Mouse (Mus musculus) neural tube, embryonic 13.5 days (tissue): ENCODE measurements around the gene Acbd6. TPM values are rescaled to one million over a fixed set of nuclear protein-coding genes. Genes with fewer than 3 reads are reported as not detected.
A peak's percentile ranks its signal among the peaks of the same experiment; 100 is the strongest.

Experiments used
- ATAC-seq: fragments of 200-750 bp; cut with Nextera tagmentation; 2 replicates; pipeline ENCODE4 v1.8.0; 2017; ENCODE audit warnings: low read depth, mild to moderate bottlenecking, moderate TSS enrichment, moderate library complexity
- H3K27ac ChIP-seq: fragments of 300-500 bp; sonication (generic); replicated peaks from 2 replicates; pipeline ENCODE4 v1.5.1; 2015; ENCODE audit warnings: moderate library complexity, mild to moderate bottlenecking, inconsistent platforms
- H3K27me3 ChIP-seq: fragments of 300-500 bp; sonication (generic); 2 replicates; pipeline ENCODE4 v1.6.1; 2015; ENCODE audit warnings: mild to moderate bottlenecking, inconsistent platforms
- H3K36me3 ChIP-seq: fragments of 300-500 bp; sonication (generic); 2 replicates; pipeline ENCODE4 v1.6.1; 2015; ENCODE audit warnings: mild to moderate bottlenecking, inconsistent platforms
- H3K4me1 ChIP-seq: fragments of 300-500 bp; sonication (generic); replicated peaks from 2 replicates; pipeline ENCODE4 v1.6.1; 2015; ENCODE audit warnings: inconsistent platforms
- H3K4me2 ChIP-seq: fragments of 300-500 bp; sonication (generic); 2 replicates; pipeline ENCODE4 v1.6.1; 2015; ENCODE audit warnings: inconsistent platforms, mild to moderate bottlenecking, moderate library complexity
- H3K4me3 ChIP-seq: fragments of 300-500 bp; sonication (generic); 2 replicates; pipeline ENCODE4 v1.5.1; 2015; ENCODE audit warnings: mild to moderate bottlenecking, inconsistent platforms
- H3K9ac ChIP-seq: fragments of 300-500 bp; sonication (generic); 2 replicates; pipeline ENCODE4 v1.6.1; 2015; ENCODE audit warnings: moderate library complexity, mild to moderate bottlenecking, inconsistent platforms
- H3K9me3 ChIP-seq: fragments of 300-500 bp; sonication (generic); 2 replicates; pipeline ENCODE4 v1.6.1; 2016; ENCODE audit warnings: inconsistent platforms
- WGBS: fragments of 180-500 bp; shearing (Covaris S2); methylation state at CpG from one replicate; pipeline ENCODE4 v1.1.7; 2015; 5-methylcytosine and 5-hydroxymethylcytosine counted together
- polyA plus RNA-seq: library from polyadenylated mRNA; unstranded; fragments of >200 nt; fragmentation: Nextera tagmentation; extraction: Ambion mirVana; gene quantifications from 2 replicates; pipeline ENCODE4 v1.2.1, GENCODE M21; 2015

The Acbd6 gene
- polyA plus RNA-seq = 79.6 and 90.6 TPM in 2 replicates

DNA sequence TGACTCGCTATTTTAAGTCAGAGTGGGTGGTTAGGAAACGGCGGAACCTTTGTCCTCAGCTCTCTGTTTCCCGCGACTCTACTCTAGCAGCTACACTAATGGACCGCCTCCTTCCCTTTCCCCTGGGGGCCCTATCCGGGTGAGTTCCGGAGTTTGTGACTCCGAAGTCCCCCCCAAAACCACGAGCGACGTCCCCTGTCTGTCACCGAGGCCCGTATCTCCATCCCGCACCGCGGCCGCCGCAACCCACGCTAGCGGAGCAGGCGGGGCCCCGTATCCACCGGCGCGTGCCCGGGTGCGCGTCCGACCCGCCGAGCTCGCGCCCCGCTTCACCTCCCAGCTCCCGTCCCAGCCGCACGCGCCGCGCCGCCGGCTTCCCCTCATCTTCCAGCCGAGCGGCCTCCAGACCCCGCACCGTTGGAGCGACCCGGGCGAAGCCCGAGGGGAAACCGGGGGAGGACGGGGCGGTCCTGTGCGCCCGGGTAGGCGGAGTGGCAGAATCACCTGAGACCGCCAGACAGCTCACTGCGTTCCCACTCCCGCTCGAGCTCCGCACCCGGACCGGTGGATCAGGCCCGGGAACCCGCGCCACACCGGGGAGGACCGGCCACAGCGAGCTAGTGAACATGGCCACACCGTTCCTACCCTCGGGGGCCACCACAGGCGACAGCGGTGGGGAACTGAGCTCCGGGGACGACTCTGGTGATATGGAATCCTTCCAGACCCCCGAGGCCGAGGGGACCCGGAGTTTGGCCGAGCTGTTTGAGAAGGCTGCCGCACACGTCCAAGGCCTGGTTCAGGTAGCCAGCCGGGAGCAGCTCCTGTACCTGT lies at the start of gene Acbd6:
Acbd6 (plus strand) TSS at position 109 of the 831 bp plus-strand sequence.
- H3K36me3 ChIP-seq = no peaks in the 10 kb centered on the region
- H3K4me1 ChIP-seq = peaks cover 37% of the 10 kb centered on the region
- WGBS = under 1% methylated on average over 83 of the region's 83 CpGs
- peak within 1 kb of the TSS; percentile 95 for H3K4me3 ChIP-seq
- peak within 1 kb of the TSS; percentile 79 for H3K4me2 ChIP-seq
- peak within 1 kb of the TSS; percentile 83 for H3K27ac ChIP-seq
- peak; percentile 91 for ATAC-seq
- H3K9me3 ChIP-seq = peaks cover 2% of the 10 kb centered on the region; the same call in 1 of the 2 replicates
- peak within 1 kb of the TSS; percentile 93 for H3K9ac ChIP-seq
- H3K27me3 ChIP-seq = no peaks in the 10 kb centered on the region

- Histone ChIP-seq H3K27ac (no peak overlapping the region), H3K4me1 (peaks cover 4% of the 10 kb centered on the region; the same call in 1 of the 2 replicates), H3K9ac (no peak overlapping the region), H3K27me3 (no peaks in the 10 kb centered on the region), H3K9me3 (no peaks in the 10 kb centered on the region), H3K36me3 (no peaks in the 10 kb centered on the region), H3K4me2 (no peak overlapping the region), H3K4me3 (no peak overlapping the region)
- ATAC-seq = no peak
- WGBS = 73% methylated on average over 10 of the region's 10 CpGs
These were observed 47.7 kb upstream of the Acbd6 start for GRCm38 (mm10) chr1:155510263-155510662.

DNA sequence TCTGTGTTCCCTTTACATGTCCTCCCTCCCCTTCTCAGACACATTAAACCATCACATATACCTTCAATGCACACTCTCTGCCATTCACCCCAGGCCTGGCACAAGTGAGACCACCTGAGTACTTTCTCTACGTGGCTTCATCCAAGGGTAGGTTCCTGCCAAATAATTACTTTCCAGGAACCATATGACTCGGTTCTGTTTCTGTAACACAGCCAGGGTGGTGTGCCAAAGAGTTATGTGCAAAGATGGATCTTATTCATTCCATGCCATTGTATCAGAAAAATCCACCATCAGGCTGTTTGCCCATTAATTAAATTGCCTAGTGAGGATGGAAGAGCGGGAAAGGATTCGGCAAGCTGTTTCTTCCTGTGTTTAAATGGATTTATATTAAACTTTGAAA lies 42.1 kb upstream of the Acbd6 start:
- no peak overlapping the region for H3K9ac ChIP-seq
- peaks cover 13% of the 10 kb centered on the region; the same call in 1 of the 2 replicates for H3K9me3 ChIP-seq
- no peak overlapping the region for H3K27ac ChIP-seq
- 84% methylated on average over 4 of the region's 4 CpGs for whole genome bisulfite sequencing
- no peak overlapping the region for H3K4me2 ChIP-seq
- H3K4me3 ChIP-seq = no peak overlapping the region
- ATAC-seq = no peak
- no peaks in the 10 kb centered on the region for H3K36me3 ChIP-seq
- no peaks in the 10 kb centered on the region for H3K4me1 ChIP-seq
- no peaks in the 10 kb centered on the region for H3K27me3 ChIP-seq

GRCm38 (mm10) chr1:155516594-155516993 lies 41.3 kb upstream of the Acbd6 start:
- WGBS = 33% methylated on average over 7 of the region's 7 CpGs
- H3K4me2 ChIP-seq = no peak overlapping the region
- H3K36me3 ChIP-seq = no peaks in the 10 kb centered on the region
- no peak overlapping the region for H3K4me3 ChIP-seq
- no peaks in the 10 kb centered on the region for H3K4me1 ChIP-seq
- H3K27me3 ChIP-seq = no peaks in the 10 kb centered on the region
- no peak overlapping the region for H3K9ac ChIP-seq
- peak overlapping the region; percentile 46; the same call in 1 of the 2 replicates for H3K27ac ChIP-seq
- peaks cover 13% of the 10 kb centered on the region; the same call in 1 of the 2 replicates for H3K9me3 ChIP-seq
- no peak for ATAC-seq

DNA sequence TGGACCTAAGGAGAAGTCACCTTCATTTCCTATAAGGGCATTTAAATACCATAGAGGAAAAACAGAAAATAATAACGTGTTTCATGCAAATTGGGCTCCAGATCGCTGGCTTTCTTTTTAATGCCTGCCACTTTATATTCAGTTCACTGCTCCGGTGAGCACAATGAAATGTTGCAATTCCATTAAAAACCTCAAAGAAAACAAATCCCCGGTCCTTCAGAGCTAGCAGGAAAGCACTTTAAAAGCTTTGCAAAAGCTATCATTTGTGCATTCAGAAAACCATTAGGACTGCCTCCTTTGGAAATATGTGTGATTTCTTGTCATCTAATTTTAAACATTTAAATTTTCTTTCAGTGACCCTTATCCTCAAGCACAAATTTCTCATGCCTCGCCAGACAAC lies 40.9 kb upstream of the Acbd6 start:
- WGBS = 39% methylated on average over 5 of the region's 5 CpGs
- Histone ChIP-seq H3K4me1 (no peaks in the 10 kb centered on the region), H3K9me3 (peaks cover 13% of the 10 kb centered on the region; the same call in 1 of the 2 replicates), H3K4me2 (no peak overlapping the region), H3K27me3 (no peaks in the 10 kb centered on the region), H3K4me3 (no peak overlapping the region), H3K9ac (no peak overlapping the region), H3K36me3 (no peaks in the 10 kb centered on the region), H3K27ac (peak overlapping the region; percentile 56)
- ATAC-seq = no peak

- no peak for ATAC-seq
- H3K4me3 ChIP-seq = no peak overlapping the region
- H3K9me3 ChIP-seq = peaks cover 13% of the 10 kb centered on the region; the same call in 1 of the 2 replicates
- no peaks in the 10 kb centered on the region for H3K4me1 ChIP-seq
- H3K27ac ChIP-seq = no peak overlapping the region
- no peaks in the 10 kb centered on the region for H3K36me3 ChIP-seq
- H3K27me3 ChIP-seq = no peaks in the 10 kb centered on the region
- H3K9ac ChIP-seq = no peak overlapping the region
- 90% methylated on average over 4 of the region's 4 CpGs for WGBS
- H3K4me2 ChIP-seq = no peak overlapping the region
These were observed 37.6 kb upstream of the Acbd6 start for GRCm38 (mm10) chr1:155520285-155520684.

DNA sequence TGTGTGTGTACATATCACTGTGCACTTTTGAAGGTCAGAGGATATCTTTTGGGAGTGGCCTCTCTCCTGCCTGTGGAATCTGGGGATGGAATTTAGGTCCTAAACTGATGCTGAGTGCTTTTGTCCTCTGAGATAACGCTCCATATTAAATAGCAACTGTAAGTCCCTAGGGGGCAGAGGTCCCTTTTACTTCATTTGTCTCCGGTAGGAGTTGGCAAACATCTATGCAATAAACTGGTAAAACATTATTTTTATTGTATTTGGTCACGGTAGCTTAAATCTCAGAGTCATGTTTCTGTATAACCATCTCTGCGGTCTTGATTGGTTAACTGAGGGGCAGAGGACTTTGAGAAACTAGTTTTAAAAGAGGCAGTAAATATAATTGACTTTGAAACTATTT lies 35.4 kb upstream of the Acbd6 start:
- no peak overlapping the region for H3K9ac ChIP-seq
- H3K9me3 ChIP-seq = peaks cover 13% of the 10 kb centered on the region; the same call in 1 of the 2 replicates
- no peak overlapping the region for H3K4me3 ChIP-seq
- no peak overlapping the region for H3K27ac ChIP-seq
- ATAC-seq = no peak
- no peaks in the 10 kb centered on the region for H3K36me3 ChIP-seq
- WGBS = 75% methylated on average over 4 of the region's 4 CpGs
- peaks cover 5% of the 10 kb centered on the region for H3K4me1 ChIP-seq
- H3K27me3 ChIP-seq = peaks cover 11% of the 10 kb centered on the region; the same call in 1 of the 2 replicates
- H3K4me2 ChIP-seq = no peak overlapping the region

DNA sequence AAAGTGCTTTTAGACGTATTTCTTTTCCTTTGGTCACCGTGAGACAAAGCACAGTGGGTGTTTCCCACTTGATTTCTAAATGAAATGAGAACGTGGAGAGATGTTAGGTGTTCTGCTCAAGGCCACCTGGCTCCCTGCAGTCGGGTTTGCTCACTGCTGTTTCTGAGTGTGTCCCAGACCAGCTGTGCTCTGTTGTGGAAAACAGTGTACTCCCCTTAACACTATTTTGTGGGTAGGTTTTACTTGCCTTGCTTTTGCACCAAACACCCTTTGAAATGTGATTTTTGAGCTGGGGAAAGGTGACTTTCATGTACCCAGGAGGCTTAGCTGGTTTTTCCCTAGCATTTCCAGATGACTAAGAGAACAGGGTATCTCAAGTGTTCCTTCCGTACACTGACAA lies 31.7 kb upstream of the Acbd6 start:
- 58% methylated on average over 5 of the region's 5 CpGs for WGBS
- H3K9ac ChIP-seq = no peak overlapping the region

DNA sequence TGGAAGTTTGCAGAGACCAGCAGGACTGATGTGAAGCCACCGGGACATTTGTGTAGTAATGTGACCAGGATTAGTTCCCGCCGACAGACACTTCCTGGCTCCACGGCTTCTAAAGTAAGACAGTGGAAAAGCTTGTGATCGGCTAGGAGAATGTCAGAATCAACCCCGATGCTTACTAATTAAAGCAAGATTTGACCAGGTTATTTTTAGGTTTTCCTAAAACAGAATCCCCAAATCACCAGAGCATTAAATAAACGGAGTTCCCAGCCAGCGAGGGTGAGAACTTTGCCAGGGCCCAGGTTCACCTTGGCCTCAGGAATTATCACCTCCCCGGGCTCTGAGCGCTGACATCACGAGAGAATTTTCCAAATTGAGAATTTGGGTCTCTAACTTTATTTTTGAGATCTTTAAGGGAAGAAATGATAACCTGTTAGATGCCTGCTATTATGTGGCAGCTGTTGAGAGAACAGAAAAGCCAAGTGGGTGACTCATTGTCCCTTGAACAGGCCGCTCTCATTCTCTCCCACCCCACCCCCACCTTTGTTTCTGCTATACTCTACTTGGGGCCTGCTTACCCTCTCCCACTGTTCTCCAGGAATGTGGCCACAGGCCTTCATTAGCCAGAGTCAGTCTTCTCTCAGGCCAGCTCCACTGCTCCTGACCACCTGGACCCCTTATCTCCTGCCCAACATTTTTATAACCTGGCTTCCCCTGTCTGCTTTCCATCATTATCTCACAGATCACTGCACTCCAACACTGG lies 30.7 kb upstream of the Acbd6 start:
- Histone ChIP-seq H3K9me3 (no peaks in the 10 kb centered on the region), H3K27ac (peak overlapping the region; percentile 49; the same call in 1 of the 2 replicates), H3K9ac (no peak overlapping the region), H3K4me2 (no peak overlapping the region), H3K4me1 (peaks cover 41% of the 10 kb centered on the region), H3K4me3 (no peak overlapping the region), H3K27me3 (peaks cover 12% of the 10 kb centered on the region; the same call in 1 of the 2 replicates), H3K36me3 (no peaks in the 10 kb centered on the region)
- WGBS = 42% methylated on average over 12 of the region's 12 CpGs
- no peak for ATAC-seq

More for the DNA sequence above, 31.7 kb upstream of the Acbd6 start:
- H3K4me2 ChIP-seq = no peak overlapping the region
- H3K27ac ChIP-seq = no peak overlapping the region
- H3K9me3 ChIP-seq = no peaks in the 10 kb centered on the region
- ATAC-seq = no peak
- peaks cover 12% of the 10 kb centered on the region; the same call in 1 of the 2 replicates for H3K27me3 ChIP-seq
- H3K4me1 ChIP-seq = peaks cover 37% of the 10 kb centered on the region
- H3K4me3 ChIP-seq = no peak overlapping the region
- no peaks in the 10 kb centered on the region for H3K36me3 ChIP-seq

GRCm38 (mm10) chr1:155527787-155528158 lies 30.1 kb upstream of the Acbd6 start:
- no peak overlapping the region for H3K4me2 ChIP-seq
- H3K9ac ChIP-seq = no peak overlapping the region
- 25% methylated on average over 8 of the region's 8 CpGs for WGBS
- H3K27ac ChIP-seq = peak overlapping the region; percentile 49; the same call in 1 of the 2 replicates
- peaks cover 41% of the 10 kb centered on the region for H3K4me1 ChIP-seq
- no peaks in the 10 kb centered on the region for H3K9me3 ChIP-seq
- H3K27me3 ChIP-seq = peaks cover 12% of the 10 kb centered on the region; the same call in 1 of the 2 replicates
- no peak overlapping the region for H3K4me3 ChIP-seq
- no peak for ATAC-seq
- H3K36me3 ChIP-seq = no peaks in the 10 kb centered on the region

- 25% methylated on average over 11 of the region's 11 CpGs for WGBS
- H3K27me3 ChIP-seq = peaks cover 12% of the 10 kb centered on the region; the same call in 1 of the 2 replicates
- H3K9me3 ChIP-seq = no peaks in the 10 kb centered on the region
- peak; percentile 28 for ATAC-seq
- no peak overlapping the region for H3K9ac ChIP-seq
- H3K36me3 ChIP-seq = no peaks in the 10 kb centered on the region
- H3K4me3 ChIP-seq = no peak overlapping the region
- 0 out of 2 replicates have a peak overlapping the region, but pooled peaks have one; percentile 11 for H3K4me2 ChIP-seq
- H3K27ac ChIP-seq = no peak overlapping the region
- peaks cover 41% of the 10 kb centered on the region for H3K4me1 ChIP-seq
These were observed 29.4 kb upstream of the Acbd6 start for GRCm38 (mm10) chr1:155528405-155529119.
